Mouse (Mus musculus) adrenal gland, postnatal 10 days (tissue): ENCODE measurements around the gene Smarcd1. TPM values are rescaled to one million over a fixed set of nuclear protein-coding genes. Genes with fewer than 3 reads are reported as not detected.
A peak's percentile ranks its signal among the peaks of the same experiment; 100 is the strongest.
"Not testable (repeated sequence)": the region's sequence is repeated elsewhere in the genome, so short reads cannot be mapped to it uniquely, and the experiment has no call there.

Source experiments
- DNase-seq: peaks from one replicate; pipeline ENCODE4 v3.0.0; 2021; ENCODE audit warnings: mixed read lengths
- total RNA-seq, 2 experiments: library from RNA; stranded (reverse); gene quantifications; 2 replicates each; pipeline ENCODE4 v1.2.3; 2021

Smarcd1 gene
- total RNA-seq, 2 experiments from 2014 or later = 47.1 to 49.6 TPM

DNA sequence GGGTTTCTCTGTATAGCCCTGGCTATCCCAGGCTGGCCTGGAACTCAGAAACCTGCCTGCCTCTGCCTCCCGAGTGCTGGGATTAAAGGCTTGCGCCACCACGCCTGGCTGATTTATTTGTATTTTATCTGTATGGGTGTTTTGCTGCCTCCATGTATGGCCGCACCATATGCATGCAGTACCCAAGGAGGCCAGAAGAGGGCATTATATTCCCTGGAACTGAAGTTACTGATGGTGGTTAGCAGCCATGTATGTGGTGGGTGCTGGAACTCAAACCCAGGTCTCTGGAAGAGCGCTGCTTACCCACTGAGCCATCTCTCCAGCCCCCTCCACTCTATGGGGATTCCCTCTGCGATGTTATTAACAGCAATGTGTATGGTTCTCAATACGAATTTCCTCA, 19.0 kb upstream of the Smarcd1 start:
- DNase-seq = no peak

DNA sequence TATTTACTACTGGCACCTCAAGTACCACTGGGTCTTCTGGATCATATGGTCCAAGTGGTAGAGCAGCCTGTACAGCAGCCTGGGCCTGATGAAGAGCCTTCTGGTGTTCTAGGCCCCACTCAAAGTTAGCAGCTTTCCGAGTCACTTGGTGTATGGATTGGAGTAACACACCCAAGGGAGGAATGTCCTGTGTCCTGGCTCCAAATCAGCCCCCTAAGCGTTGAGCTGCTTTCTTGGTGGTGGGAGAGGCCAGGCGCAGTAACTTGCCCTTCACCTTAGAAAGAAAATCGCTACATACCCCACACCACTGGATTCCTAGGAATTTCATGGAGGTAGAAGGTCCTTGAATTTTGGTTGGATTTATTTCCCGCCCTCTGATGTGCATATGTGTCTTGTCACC, 17.8 kb upstream of the Smarcd1 start:
- no peak for DNase-seq

DNA sequence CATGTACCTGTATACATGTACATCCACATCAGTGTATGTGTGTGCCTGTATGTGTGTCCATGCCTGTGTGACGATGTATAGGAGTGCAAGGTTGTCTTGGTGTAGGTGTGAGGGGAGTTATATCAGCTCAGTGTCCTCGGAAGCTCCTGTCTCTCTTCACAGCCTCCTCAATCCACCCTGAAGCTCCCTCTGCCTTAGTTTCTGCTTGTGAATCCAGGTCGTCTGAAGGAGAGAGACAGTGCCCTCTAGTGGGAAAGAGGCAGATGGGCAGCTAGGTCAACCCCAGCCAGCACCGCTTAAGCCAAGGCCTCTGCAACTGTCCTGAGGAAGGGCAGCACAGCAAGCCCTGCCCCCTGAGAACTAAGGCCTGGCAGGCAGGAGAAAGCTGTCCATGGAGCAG, 13.2 kb upstream of the Smarcd1 start:
- peak; percentile 73 for DNase-seq

DNA sequence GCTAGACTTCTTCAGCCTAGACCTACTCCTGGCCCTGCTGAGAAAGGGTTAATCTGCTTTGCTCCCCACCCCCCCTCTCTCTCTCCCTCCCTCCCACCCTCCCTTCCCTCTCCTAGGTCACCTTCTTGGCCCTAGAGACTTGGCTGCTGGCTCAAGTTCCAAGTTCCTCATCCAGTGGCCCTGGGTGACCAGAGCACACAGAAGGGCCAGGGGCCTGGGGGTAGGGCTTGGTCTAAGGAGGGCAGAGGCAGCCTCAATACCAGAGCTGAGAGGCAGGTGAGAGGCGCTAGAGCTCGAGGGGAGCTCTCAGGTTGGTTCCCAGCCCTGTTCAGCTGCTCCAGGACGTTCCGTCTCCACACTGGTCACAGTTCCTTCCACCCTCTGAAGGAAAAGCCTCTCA, 11.0 kb upstream of the Smarcd1 start:
- DNase-seq = no peak

DNA sequence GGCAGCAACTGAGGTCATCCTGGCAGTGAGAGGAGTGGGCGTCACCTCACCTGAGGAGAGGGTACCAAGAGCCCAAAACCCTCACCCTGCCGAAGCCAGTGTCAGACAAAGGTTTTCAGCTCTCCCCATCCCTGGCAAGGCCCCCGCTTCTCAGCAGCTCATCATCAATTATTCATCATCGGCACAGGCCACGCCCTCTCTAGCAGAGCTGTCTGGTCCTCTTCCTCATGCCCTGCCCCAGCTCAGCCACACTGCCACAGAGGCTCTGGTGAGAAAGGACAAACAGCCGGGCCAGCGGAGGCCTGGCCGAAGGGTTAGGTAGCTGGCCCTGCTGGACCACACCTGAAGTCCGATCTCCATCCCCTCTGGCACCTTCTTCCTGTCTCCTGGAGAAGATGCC, 10.0 kb upstream of the Smarcd1 start:
- no peak for DNase-seq

DNA sequence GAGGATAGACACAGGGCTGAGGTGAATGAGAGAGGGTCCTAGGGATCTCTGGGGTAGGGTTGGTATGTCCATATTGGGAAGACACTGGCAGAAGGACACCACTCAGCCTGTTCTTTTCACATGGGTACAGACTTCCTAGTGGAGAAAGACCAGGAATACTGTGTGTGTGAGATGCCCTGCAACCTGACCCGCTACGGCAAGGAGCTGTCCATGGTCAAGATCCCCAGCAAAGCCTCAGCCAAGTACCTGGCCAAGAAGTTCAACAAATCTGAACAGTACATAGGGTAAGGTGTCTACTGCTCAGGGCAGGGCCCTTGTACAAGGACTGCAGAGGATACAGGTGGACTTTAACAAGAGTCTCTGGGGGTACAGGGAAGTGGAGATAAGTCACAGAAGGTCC, 4.6 kb upstream of the Smarcd1 start:
- DNase-seq = no peak

DNA sequence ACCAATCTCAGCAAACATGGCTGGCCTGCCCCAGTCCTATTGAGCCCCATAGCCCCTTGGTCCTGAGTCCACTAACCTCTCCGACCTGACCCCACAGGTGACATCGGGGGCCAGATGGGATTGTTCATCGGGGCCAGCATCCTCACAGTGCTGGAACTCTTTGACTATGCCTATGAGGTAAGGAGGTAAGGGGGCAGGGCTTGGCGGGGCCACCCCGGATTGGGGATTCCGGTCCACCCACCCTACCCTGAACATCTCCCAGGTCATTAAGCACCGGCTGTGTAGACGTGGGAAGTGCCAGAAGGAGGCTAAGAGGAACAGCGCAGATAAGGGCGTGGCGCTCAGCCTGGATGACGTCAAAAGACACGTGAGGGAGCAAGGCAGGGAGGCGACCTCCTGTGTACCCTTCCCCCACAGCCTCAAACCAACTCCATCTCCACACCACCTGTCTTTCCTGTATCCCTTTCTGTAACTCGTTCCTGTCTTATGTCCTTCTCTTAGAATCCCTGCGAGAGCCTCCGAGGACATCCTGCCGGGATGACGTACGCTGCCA, 3.3 kb upstream of the Smarcd1 start:
- no peak for DNase-seq

DNA sequence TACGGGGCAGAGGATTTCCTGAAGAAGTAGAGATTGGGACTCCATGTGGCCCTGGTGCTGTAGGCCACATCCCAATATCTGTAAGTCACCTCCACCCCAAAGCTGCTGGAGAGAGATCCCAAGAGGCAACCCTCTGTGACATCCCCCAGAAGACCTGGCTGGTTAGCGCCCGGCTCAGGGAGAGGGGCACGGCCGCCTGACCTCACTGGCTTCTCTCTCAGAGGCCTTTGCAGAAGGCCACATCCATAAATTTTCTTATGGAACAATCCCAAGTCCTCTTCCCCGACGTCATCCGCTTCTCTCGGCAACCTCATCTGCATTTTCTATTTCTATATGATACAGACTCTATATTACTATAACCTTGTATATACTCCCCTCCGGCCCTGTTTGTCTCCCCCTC, 2.2 kb upstream of the Smarcd1 start:
- DNase-seq = peak; percentile 50

DNA sequence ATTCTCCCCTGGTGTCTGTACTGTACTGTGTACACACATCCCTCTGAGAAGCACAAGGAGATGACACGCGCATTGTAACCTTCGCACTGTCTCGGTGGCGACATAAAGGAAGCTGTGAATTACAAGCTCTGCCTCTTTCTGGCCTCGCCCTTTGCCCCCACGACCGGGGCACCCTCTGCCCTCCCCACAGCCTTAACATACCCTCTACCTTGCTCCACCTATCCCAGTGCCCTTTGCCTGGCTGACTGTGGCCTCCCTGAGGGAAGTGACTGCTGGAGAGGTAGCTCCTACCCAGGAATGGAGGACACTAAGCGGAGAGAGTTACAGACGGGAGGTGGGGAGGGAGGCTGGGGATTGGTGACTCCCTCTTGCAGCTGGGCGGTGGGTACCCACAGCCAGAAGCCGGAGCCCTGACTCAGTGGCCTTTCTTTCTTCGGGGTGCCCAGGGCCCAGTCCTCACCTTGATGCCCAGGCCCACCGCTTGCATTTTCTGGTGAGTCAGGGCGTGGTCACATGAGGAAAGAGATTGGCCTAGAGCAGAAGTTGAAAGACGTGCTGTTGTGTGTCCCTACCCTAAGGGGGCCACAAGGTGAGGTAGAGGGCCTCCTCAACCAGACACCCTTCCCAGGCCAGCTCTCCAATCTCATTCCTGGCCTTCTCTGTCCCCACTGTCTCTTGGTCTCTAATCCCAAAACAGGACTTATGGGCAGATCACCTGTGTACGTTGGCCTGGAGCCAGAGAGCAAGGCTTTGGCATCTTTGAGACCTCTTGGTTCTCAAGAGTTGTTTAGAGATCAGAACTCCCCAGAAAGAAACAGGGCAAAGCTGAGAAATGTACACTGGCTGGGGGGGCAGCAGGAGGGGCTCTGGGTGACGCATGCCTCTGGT, 1.5 kb upstream of the Smarcd1 start:
- DNase-seq = no peak

DNA sequence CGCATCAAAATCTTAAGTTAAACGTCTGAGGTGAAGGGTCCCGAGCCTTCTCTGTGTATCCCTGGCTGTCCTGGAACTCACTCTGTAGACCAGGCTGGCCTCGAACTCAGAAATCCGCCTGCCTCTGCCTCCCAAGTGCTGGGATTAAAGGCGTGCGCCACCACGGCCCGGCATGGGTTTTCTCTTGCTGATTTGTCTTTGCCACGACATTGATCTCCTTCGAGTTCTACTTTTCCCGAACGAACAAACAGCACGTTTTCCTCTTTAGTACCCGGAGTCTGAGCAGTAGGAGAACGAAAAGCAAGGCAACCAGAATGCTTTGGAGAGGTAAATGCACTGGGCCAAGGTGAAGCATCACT, 310 bp upstream of the Smarcd1 start:
- not testable (repeated sequence) for DNase-seq

DNA sequence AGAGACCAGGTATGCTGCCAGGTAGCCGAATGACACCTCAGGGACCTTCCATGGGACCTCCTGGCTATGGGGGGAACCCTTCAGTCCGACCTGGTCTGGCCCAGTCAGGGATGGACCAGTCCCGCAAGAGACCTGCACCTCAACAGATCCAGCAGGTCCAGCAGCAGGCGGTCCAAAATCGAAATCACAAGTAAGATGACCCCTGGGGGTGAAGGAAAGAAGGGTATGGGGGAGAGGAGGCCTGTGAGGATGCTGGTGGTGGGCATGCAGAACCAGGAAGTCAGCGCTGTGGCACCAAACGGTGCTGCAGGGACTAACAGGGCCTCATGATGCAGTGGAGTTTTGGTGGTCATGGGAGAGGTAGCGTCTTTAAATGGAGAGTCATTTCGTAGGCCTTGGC, 1.2 kb downstream of the Smarcd1 start:
- no peak for DNase-seq

DNA sequence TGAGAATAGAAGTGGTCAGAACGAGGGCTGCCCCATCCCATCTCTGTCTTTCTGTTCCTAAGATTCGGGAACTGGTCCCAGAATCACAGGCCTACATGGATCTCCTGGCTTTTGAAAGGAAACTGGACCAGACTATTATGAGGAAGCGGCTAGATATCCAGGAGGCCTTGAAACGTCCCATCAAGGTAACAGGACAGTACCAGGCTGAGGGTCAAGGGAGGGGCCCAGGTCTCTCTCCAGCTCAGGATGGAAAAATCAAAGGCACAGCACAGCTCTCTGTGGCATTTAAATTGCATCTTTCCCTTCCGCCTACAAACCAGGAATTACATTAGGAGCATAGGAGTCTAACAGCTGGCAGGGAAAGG, 1.7 kb downstream of the Smarcd1 start:
- DNase-seq = no peak

DNA sequence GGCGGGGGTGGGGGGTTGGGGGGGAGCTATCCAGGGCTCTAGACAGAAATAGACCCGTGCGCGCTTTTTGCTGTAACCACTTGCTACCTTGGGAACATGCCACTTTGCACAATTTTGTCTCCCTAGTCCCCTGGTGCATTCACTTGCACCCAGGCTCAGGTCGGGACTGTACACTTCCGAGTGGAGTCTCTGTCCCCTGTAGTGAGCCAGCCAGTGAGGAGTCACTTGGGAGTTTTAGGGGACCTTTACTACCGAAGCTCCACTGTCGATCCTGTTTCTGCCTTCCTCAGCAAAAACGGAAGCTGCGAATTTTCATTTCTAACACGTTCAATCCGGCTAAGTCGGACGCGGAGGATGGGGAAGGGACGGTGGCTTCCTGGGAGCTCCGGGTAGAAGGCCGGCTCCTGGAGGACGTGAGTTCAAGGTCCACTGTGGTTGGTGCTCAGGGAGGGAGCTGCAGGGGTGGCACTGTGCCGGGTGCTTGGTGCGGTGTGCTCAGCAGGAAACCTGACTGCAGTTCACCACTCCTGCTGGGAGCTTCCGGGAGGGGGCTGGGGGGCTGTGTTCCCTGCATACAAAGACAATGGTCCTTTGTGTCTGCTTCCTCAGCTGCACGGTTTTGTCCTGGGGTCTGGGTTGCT, 2.2 kb downstream of the Smarcd1 start:
- peak; percentile 72 for DNase-seq

DNA sequence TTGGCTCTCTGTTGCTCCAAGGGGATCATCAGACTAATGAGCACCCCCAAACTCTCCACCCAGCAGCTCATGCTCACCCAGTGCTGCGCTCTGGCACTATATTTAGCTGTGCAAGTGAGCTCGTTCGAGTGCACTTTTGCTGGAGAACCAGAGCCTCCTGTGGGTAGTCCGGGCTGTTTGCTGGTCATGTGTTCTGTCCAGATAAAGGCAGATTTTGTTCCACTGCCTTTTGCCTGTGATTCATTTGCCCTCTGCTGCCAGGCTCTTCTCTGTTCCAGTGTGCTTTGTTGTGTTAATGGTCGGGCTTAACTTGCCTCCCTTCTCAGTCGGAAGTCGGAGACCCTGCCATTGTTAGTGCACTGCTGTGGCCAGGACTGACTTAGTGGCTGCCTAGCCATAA, 3.0 kb downstream of the Smarcd1 start:
- DNase-seq = peak; percentile 50

DNA sequence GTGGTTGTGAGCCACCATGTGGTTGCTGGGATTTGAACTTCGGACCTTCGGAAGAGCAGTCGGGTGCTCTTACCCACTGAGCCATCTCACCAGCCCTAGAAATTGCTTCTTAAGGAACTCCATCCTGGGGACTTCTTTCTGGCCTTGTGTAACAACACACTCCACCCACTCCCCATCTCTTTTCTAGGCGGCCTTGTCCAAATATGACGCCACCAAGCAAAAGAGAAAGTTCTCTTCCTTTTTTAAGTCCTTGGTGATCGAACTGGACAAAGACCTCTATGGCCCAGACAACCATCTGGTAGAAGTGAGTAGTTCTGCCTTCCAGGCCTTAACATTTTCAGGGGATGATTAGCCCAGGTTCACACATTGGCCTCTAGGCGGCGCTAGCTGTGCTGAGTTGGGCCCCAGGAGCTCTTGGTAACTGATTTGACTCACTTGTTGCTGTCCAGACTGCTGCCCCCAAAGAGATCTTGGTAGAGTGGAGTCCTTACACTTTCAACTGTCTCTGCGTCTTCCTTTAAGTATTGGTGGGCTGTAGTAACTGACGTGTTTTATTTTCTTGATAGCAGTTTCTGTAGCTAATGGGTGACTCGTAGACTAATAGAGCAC, 3.6 kb downstream of the Smarcd1 start, which contains the start of gene Gm17349:
TSS of gene Gm17349 (minus strand) at position 51 of the 609 bp plus-strand sequence.
- DNase-seq = peak; percentile 79

DNA sequence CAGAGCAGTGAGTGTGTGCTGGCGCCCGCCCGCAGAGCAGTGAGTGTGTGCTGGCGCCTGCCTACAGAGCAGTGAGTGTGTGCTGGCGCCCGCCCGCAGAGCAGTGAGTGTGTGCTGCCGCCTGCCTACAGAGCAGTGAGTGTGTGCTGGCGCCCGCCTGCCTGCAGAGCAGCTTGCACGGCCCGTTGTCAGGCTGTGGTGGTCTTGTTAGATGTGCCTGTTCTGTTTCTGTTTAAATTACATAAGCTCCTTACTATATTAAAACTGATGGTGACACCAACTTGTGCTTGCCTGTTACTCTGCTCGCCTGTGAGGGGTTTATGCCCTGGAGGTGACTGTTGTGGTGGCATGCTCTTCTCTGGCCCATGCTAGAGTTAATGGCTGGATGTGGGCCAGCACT, 6.2 kb downstream of the Smarcd1 start:
- no peak for DNase-seq

DNA sequence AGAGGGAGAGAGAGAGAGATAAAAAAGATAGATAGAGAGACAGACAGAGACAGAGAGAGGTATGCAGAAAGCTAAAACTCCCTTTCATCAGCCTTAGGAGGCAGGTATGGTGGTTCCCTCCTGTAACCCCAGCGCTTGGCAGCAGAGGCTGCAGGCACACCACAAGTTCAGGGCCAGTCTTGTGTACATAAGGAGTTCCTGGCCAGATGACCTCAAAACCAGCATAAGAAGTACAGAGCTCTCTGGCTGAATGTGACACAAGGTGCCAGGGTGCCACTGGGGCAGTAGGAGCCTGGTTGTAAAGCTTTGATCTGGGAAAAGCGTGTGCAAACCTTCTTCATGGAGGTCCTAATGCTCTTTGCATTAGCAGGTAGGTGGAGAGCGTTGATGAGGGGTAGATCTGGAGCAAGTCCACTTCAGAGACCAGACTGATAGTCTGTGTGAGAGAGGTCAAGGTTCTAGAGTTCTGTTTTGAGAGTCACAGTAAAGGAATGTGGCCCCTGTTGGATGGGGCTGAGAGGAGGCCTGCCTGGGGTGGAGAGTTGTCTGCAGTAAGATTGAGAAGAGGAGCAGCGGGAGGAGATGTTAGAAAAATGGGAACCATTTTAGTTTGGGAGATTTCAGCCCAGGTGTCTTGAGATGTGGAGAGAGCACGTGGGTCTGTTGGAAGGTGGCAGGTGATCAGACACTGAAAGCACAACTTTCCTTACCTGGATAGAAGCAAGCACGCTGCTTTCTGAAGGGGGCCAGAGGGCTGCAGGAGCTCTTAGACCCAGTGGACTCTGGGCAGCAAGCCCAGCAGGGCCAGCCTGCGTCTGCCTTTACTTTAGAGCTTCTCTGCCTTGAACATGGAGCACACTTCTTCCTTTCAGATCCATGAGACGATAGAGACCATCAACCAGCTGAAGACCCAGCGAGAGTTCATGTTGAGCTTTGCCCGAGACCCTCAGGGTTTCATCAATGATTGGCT, 8.6 kb downstream of the Smarcd1 start:
- peak; percentile 36 for DNase-seq

DNA sequence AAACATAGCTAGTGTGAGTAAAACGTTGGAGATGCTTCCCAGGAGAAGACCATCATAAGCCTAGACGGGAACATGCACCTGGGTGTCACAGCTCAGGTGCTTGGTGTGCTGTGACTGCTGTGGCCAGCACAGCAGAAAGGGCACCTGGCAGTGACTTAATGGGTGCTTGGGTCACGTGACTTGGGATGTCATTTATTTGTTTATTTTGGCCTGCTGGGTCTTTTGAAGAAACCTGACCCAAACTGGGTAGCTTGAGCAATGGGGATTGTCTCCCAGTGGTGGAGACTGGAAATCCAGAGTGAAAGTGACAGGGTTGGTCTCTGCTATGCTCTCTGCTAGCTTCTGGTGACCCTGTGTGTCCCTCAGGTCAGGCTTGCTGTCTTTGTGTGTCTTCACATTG, 9.6 kb downstream of the Smarcd1 start:
- DNase-seq = peak; percentile 15

DNA sequence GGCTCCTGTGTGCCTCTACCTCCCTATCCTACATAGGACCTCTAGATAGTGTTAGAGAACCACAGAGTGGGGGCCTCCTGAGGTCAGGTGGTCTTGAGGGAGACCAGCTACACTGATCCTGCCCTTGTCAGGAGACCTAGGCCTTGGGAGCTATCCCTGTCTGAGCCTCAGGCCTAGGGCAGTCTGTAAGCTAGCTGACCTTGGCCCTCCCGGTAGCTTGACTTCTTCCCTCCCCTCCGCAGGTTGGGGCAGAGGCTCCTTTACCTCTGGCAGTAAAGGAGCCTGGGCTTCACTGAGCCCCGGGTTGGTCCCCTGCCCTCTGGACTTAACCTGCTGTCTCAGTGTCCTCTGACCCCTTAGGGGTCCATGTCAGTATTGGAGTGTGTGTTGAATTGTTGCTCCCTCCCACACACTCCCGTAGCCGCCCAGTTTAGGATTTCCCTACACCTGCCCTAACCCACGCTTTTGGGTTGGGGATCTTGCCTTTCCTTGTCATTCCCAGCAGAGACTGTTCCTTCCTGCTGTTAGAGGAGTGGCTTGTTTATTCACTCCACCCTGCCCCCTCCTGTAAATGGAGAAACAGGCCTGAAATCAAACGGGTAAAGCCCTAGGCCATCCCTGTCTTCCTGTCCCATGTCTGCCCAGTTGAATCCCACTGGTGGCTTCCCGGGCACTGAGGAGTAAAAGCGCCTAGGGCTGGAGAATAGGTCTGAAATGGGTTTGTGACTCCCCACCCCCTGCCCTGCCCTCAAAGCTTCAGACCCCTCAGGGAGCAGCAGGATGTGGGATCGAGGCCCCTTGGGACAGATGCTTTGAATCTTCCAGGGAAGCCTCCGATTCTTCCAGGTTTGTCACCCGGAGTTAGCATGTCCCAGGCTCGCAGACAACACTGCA, 11.0 kb downstream of the Smarcd1 start:
- peak; percentile 22 for DNase-seq

DNA sequence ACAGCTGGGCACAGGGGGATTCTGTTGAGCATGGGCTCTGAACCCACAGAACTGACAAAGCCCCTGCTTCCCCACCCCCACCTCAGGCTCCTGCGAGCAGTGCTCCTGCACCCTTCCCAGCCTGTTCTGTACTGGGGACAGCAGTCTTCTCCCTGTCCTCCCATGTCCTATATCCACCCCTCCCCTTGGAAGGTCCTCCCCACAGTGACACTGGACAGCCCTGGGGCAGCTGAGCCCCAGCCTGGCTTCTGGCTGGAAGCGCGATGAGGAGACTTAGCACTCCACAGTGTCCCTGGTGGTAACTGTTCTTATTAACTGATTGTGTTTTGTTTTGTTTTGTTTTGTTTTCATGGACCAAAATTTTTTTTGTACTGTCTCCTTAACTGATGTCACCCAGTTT, 11.6 kb downstream of the Smarcd1 start:
- peak; percentile 57 for DNase-seq

DNA sequence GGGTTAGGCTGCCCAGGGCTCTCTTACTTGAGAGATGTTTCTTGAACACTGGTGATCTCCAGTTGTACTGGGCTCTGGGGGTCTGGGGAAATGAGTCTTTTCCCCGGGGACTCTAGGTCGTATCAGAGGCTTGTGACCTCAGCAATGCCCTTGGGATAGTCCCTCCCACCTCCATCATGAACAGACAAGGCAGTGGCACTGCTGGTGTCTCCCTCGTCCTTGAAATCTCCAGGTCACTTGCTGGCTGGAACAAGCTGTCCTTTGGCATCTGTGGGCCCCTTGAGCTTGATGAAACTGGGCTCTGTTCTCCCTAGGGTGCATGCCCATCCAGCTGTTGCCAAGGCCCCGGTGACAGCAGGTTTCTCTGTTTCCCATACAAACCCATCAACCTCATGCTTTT, 12.3 kb downstream of the Smarcd1 start:
- DNase-seq = peak; percentile 83
